Mouse (Mus musculus) ovary, postnatal 36 days (tissue): ENCODE data around the gene Yipf3.
A peak's percentile ranks its signal among the peaks of the same experiment; 100 is the strongest.

ENCODE experiments used
- DNase-seq: peaks from one replicate; pipeline ENCODE4 v3.0.0; 2022; ENCODE audit warnings: low spot score, mixed read lengths

The Yipf3 gene

DNA sequence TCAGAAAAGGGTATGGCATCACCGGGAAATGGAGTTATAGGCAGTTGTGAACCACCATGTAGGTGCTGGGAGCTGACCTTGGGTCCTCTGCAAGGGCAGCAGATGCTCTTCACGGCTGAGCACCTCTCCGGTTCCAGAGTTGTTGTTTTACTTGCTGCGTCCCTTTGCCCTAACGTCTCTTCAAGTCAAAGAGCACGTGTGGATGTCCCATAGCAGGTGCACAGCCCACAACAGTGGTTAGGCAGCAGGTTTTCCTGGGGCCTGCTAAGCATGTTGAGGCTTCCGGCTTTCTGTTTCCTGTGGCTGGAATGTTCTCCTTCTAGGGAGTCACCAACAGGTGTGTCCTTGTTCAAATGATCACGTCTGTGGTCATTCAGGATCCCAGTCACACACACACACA is 36.0 kb downstream of the Yipf3 start:
- DNase-seq: no peak

DNA sequence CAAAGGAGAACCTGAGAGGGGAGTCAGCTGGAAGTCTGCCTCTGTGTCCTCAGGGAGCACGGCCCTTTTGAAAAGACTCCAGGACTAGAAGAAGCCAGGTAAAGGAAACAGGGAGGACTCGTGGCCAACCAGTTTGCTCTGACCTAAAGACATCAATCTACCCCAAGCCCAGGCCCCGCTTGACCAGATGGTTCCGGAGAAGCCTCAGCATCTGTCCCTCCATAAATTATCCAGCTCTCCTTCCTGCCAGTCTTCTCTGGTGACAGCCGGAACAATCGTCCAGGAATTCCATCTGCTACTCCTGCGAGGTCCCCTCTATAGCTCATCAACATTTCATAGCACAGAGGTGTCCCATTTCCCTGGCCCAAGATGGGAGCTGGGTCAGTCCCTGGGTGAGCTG is 36.8 kb downstream of the Yipf3 start:
- DNase-seq: no peak

DNA sequence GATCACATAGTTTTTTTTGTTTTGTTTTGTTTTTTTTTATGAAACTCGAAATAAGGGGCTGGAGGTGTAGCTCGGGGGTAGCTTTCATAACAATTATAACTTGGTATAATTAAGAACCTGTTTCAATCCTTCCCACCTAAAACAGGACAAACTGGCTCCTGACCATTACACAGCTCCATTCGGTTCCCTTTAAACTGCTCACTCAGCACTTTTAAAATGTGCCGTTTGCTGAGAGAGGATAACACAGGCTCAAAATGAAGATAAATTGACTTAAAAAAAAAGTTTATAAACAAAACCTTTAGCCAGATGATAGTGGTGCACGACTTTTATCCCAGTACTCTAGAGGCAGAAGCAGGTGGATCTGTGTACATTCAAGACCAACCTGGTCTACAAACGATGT is 37.5 kb downstream of the Yipf3 start:
- no peak for DNase-seq

DNA sequence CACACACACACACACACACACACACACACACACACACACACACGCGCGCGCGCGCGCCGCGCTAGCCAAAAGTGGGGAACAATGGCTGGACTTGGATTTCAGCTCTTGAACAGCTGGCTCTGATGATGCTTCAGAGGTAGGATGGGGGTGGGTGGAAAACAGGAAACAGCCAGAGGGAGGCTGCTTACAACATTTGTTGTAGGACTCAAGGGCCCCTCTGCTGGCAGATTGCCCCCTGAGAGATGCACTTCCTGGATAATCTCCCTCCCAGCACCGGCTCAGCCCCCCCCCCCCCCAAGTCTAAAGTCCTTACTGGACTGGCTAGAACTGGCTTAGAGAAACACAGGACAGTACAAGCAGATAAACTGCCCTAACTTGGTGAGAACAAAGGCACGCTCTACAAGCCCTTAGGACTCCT is 39.8 kb downstream of the Yipf3 start:
- DNase-seq: no peak

DNA sequence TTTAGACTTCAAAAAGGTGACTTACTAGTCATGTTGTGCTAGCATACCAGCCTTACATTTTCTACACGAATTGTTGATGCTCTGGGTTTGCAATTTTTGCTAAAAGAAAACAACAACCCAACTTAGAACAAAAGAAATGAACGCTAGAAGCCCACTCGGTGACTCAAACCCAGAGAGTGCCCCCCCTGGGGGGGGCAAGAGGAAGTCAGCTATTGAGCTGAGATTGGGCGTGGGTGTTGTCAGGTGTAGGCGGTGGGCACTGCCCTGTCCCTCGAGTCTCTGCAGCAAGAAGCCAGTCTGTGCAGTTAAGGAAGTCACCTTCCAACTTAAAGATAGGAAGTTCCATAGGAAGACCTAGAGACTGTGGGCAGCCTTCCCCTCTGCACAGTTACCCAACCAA is 48.7 kb downstream of the Yipf3 start:
- no peak for DNase-seq

DNA sequence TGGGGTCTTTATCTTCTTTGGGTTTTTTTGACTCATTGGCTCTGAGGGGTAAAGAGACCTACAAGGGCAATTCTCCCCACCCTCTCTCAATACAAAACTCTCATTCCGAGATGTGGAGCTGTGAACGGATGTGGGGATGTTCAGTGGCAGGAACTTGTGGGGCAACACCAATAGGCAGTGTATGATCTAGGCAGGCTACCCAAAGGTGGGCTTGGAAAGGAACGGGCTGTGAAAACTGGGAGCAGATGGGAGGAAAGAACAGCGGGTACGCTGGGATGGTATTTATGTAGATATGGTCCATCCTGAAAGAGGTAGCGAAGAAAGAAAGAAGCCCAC is 49.1 kb downstream of the Yipf3 start:
- DNase-seq: no peak

DNA sequence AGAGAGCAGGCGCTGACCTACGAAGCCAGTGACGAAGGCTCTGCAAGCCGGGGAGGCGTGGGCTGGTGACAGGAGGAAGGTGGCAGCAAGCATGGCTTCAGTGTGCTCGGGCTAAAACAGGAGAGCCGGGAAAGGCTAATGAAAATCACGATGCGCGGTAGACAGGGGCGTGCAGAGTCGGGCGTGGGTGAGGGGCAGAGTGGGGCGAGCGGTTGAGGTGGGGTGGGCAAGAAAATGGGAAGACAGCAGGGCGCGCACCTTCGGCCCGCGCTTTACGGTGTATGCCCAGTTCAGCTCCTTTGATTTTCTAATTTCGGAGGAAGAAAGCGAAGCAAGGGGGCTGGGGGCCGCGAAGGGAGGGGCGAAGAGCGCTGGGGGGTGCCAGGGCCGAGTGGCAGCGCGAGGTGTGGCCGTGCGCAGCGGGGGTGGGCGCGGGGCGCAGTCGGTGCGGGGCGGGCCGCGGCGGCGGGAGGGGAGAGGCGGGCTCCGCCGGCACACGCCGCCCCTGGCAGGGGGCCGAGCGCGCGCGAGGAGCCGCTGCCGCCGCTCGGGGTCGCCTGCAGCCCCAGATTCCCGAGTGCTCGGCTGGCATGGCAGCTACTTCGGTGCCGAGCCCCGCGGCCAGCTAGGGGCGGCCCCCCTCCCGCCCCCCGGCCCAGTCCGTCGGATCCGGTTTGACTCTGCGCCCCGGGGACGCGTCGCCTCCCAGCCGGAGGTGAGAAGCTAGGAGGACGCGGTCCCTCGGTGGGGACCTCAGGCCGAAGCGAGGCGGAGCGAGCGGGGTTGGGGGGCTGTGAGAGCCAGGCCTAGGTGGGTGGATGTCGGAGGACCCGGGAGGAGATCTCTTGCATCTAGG is 49.7 kb downstream of the Yipf3 start, which contains the start of gene Dlk2:
Gene Dlk2 (plus strand): TSS at position 58 of the 856 bp plus-strand sequence.
- DNase-seq: no peak

DNA sequence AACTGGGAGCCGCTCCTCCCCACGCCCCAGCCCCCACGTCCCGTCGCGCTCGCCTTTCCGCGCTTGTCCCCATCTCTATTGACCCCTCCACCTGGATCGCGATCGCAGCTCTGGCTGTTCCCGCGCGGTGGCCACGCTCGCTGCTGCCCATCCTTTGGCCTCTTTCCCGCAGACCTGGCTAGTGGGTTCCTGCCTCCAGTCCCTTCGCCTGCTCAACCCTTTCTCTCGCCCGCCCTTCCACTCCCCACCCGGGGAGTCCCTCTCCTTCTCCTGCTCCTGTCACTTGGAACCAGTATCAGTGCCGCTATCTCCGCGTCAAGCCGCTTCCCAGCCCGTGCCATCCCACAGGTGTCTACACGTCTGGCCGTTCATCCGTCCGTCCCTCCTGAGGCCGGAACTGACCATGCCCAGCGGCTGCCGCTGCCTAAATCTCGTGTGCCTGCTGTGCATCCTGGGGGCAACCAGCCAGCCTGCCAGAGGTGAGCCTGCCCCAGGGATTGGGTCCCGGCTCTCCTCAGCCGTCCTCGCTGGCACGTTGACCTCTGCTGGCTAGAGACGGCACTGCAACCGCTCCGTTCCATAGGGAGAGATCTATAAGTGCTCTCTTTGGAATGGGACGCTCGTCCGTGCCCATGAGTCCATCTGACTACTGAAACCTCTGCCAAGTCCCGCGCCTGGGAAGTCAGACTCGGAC is 50.5 kb downstream of the Yipf3 start:
- peak; percentile 83 for DNase-seq

DNA sequence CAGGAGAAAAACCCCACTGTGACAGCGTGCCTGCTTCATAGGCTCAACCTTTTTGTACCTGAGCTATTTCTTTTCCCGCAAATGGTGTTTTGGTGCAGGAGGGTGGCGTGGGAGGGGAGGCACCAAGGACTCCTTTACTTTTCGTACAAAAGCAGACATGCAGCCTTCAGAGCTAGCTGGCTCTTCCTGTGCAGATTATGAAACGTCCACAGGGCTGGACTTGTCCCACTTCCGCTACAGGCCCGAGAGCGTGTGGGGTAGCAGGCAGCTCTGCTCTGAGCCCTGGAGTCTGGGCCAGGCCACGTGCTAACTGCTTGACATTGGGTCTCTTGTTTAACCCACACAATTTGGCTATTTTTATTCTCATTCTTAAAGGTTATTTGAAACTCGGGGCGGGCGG is 54.0 kb downstream of the Yipf3 start:
- DNase-seq: no peak
